Mouse (Mus musculus) T-cell, adult 66 days (primary cell): ENCODE data around the gene Olfr410. TPM values are rescaled to one million over a fixed set of nuclear protein-coding genes. Genes with fewer than 3 reads are reported as not detected.

Experiments used
- total RNA-seq, 2 experiments: library from RNA; stranded (reverse); gene quantifications; 3 replicates in 1 of 2; 4 replicates in 1 of 2; pipeline ENCODE4 v1.2.4; 2023

The Olfr410 gene
- not detected for total RNA-seq

GRCm38 (mm10) chr11:74337931-74338330 lies at the start of gene Olfr410:
Olfr410 (minus strand) TSS chr11:74338031.

GRCm38 (mm10) chr11:74361769-74362168 lies 23.9 kb upstream of the Olfr410 start, which contains the start of gene Olfr412:
Olfr412 (plus strand) TSS chr11:74362069.

GRCm38 (mm10) chr11:74352550-74352949 lies 14.7 kb upstream of the Olfr410 start, which contains the start of gene Olfr411:
Olfr411 (minus strand) TSS chr11:74352650.

GRCm38 (mm10) chr11:74283436-74283835 lies 54.4 kb downstream of the Olfr410 start, which contains the start of gene Olfr59:
Olfr59 (plus strand) TSS chr11:74283736.

Other genes with a start within 250 kb of the Olfr410 start
- not detected for gene Olfr401, start 224.3 kb downstream of the Olfr410 start, total RNA-seq
- gene Olfr402, start 184.5 kb downstream of the Olfr410 start, total RNA-seq, result not detected
- not detected for gene Olfr403, start 151.8 kb downstream of the Olfr410 start, total RNA-seq
- gene Olfr43, start 126.7 kb downstream of the Olfr410 start, total RNA-seq, result not detected
- not detected for gene Olfr406, start 78.2 kb downstream of the Olfr410 start, total RNA-seq
- not detected for gene Olfr59, start 54.3 kb downstream of the Olfr410 start, total RNA-seq
- not detected for gene Olfr411, start 14.6 kb upstream of the Olfr410 start, total RNA-seq
- gene Olfr412, start 24.0 kb upstream of the Olfr410 start, total RNA-seq, result not detected